11 mouse cellular contexts compared by ENCODE assay signal in genomic region chr19:14871178-14871867, GRCm38 (mm10).
DNase-seq lines count a peak whose midpoint lies in the region; ATAC-seq and TF ChIP-seq lines count a peak whose summit lies in the region.
"Had no signal": no experiment of that assay in that cellular context is flagged by ENCODE, and none has a peak within 500 bp of the region (broad histone marks: within the 10 kb centered on the region; RNA-seq: fewer than 3 reads in every experiment).

No protein-coding gene starts in this region.

- H3K4me1 ChIP-seq in kidney, embryonic 15.5 days: peaks cover 5% of the 10 kb centered on the region; the same call in 1 of the 2 replicates
- H3K4me1 ChIP-seq in forebrain, postnatal 0 days (ENCODE audit: insufficient read depth): no peaks in the 10 kb centered on the region
- H3K4me1 ChIP-seq in midbrain, embryonic 15.5 days: peaks cover 15% of the 10 kb centered on the region
- H3K4me1 ChIP-seq: embryonic facial prominence, embryonic 15.5 days had no signal

- no peak for DNase-seq in kidney, adult 11 months
- DNase-seq in MN1 (ENCODE audit: low spot score): peak; percentile 66
- DNase-seq in forebrain, postnatal 0 days: peak; percentile 63
- no peak for DNase-seq in heart, adult 8-10 months (ENCODE audit: low spot score)
- DNase-seq: adrenal gland, adult 8-10 months had no signal

- TF ChIP-seq CTCF in forebrain, postnatal 0 days (IDR thresholded peaks at IDR 0.05; ENCODE audit: low read depth): no peak

- 10% methylated on average over 7 of the region's 7 CpGs for WGBS in kidney, embryonic 15.5 days
- WGBS in forebrain, postnatal 0 days: 10% methylated on average over 7 of the region's 7 CpGs
- WGBS in midbrain, embryonic 15.5 days: 2% methylated on average over 7 of the region's 7 CpGs

- peaks cover 9% of the 10 kb centered on the region; the same call in 1 of the 2 replicates for H3K27me3 ChIP-seq in kidney, embryonic 15.5 days
- no peaks in the 10 kb centered on the region for H3K27me3 ChIP-seq in forebrain, postnatal 0 days (ENCODE audit: insufficient read depth, low read length)
- H3K27me3 ChIP-seq in midbrain, embryonic 15.5 days (replicated peaks): peaks cover 5% of the 10 kb centered on the region; the same call in 1 of the 2 replicates
- H3K27me3 ChIP-seq: embryonic facial prominence, embryonic 15.5 days had no signal

- no peaks in the 10 kb centered on the region for H3K9me3 ChIP-seq in kidney, embryonic 15.5 days (replicated peaks)
- H3K9me3 ChIP-seq in forebrain, postnatal 0 days (ENCODE audit: low read length): no peaks in the 10 kb centered on the region
- H3K9me3 ChIP-seq in midbrain, embryonic 15.5 days: no peaks in the 10 kb centered on the region
- H3K9me3 ChIP-seq: embryonic facial prominence, embryonic 15.5 days; limb, embryonic 12.5 days had no signal

- H3K27ac ChIP-seq in kidney, embryonic 15.5 days: no peak overlapping the region
- no peak overlapping the region for H3K27ac ChIP-seq in forebrain, postnatal 0 days (ENCODE audit: low read depth, low read length)
- peak overlapping the region; percentile 29; the same call in 1 of the 2 replicates for H3K27ac ChIP-seq in midbrain, embryonic 15.5 days
- H3K27ac ChIP-seq: embryonic facial prominence, embryonic 15.5 days; limb, embryonic 12.5 days had no signal

- H3K4me2 ChIP-seq in kidney, embryonic 15.5 days: no peak overlapping the region
- no peak overlapping the region for H3K4me2 ChIP-seq in forebrain, postnatal 0 days (ENCODE audit: low read depth)
- no peak overlapping the region for H3K4me2 ChIP-seq in midbrain, embryonic 15.5 days
- H3K4me2 ChIP-seq: embryonic facial prominence, embryonic 15.5 days; limb, embryonic 12.5 days had no signal

- no peak overlapping the region for H3K4me3 ChIP-seq in kidney, embryonic 15.5 days (replicated peaks)
- no peak overlapping the region for H3K4me3 ChIP-seq in forebrain, postnatal 0 days (ENCODE audit: low read depth, low read length)
- no peak overlapping the region for H3K4me3 ChIP-seq in midbrain, embryonic 15.5 days
- H3K4me3 ChIP-seq: embryonic facial prominence, embryonic 15.5 days; limb, embryonic 12.5 days had no signal

- 0 out of 2 replicates have a peak, but pooled peaks have one; percentile 49 for ATAC-seq in kidney, embryonic 15.5 days (replicated peaks; ENCODE audit: low FRiP score)
- peak; percentile 97 for ATAC-seq in forebrain, postnatal 0 days
- peak; percentile 92 for ATAC-seq in midbrain, embryonic 15.5 days (replicated peaks)
- no peak for ATAC-seq in inflammation-experienced regulatory T-cells, adult 6 months
- no peak for ATAC-seq in megakaryocyte, adult 5-6 weeks (ENCODE audit: poor library complexity, severe bottlenecking)

- H3K9ac ChIP-seq in kidney, embryonic 15.5 days: no peak overlapping the region
- H3K9ac ChIP-seq in forebrain, postnatal 0 days: no peak overlapping the region
- H3K9ac ChIP-seq in midbrain, embryonic 15.5 days: no peak overlapping the region
- H3K9ac ChIP-seq: embryonic facial prominence, embryonic 15.5 days; limb, embryonic 12.5 days had no signal

- H3K36me3 ChIP-seq in kidney, embryonic 15.5 days: no peaks in the 10 kb centered on the region
- no peaks in the 10 kb centered on the region for H3K36me3 ChIP-seq in forebrain, postnatal 0 days (ENCODE audit: insufficient read depth)
- no peaks in the 10 kb centered on the region for H3K36me3 ChIP-seq in midbrain, embryonic 15.5 days (replicated peaks)
- H3K36me3 ChIP-seq: embryonic facial prominence, embryonic 15.5 days; limb, embryonic 12.5 days had no signal

Comparison
In these comparisons a context has a peak if more than half of its experiments do, and no peak if none do; other contexts are left out.
1. ATAC-seq: peak in kidney, embryonic 15.5 days (single experiment), forebrain, postnatal 0 days (single experiment) and midbrain, embryonic 15.5 days (single experiment); none in inflammation-experienced regulatory T-cells, adult 6 months (single experiment) and megakaryocyte, adult 5-6 weeks (single experiment).
2. DNase-seq: peak in MN1 (single experiment) and forebrain, postnatal 0 days (single experiment); none in kidney, adult 11 months (single experiment) and heart, adult 8-10 months (single experiment).